Mouse (Mus musculus) kidney, adult 2 months (tissue): ENCODE data around the gene Nudt15.

Experiments used
- CTCF ChIP-seq: fragments of 200-500 bp; conservative IDR thresholded peaks from 2 replicates; pipeline ENCODE4 v1.5.1; 2011; ENCODE audit warnings: low read depth, mild to moderate bottlenecking, control low read depth, low read length, moderate library complexity, mixed read lengths; ENCODE audit not compliant: insufficient read depth, insufficient read length
- POLR2A ChIP-seq: fragments of 200-500 bp; IDR thresholded peaks from one replicate; pipeline ENCODE4 v1.6.1; 2011; ENCODE audit warnings: low read depth, low read length, control low read depth

GRCm38 (mm10) chr14:73524766-73525448, 23.1 kb downstream of the Nudt15 start, which contains the start of gene Sucla2:
- TF ChIP-seq CTCF (peak; percentile 100; the same call in 1 of the 2 replicates), POLR2A (no peak)
